Mouse (Mus musculus) liver, embryonic 16.5 days (tissue): ENCODE data around the gene Myh9. TPM values are rescaled to one million over a fixed set of nuclear protein-coding genes. Genes with fewer than 3 reads are reported as not detected.
"Not testable (repeated sequence)": the region's sequence is repeated elsewhere in the genome, so short reads cannot be mapped to it uniquely, and the experiment has no call there.

Experiments
- ATAC-seq: fragments of 200-750 bp; cut with Nextera tagmentation; 2 replicates; pipeline ENCODE4 v1.8.0; 2017; ENCODE audit warnings: low read depth, mild to moderate bottlenecking, moderate number of reproducible peaks, moderate library complexity
- H3K27ac ChIP-seq: fragments of 300-500 bp; sonication (generic); 2 replicates; pipeline ENCODE4 v1.5.1; 2014; ENCODE audit warnings: mild to moderate bottlenecking, low read length
- H3K27me3 ChIP-seq: fragments of 300-500 bp; sonication (generic); 2 replicates; pipeline ENCODE4 v1.6.1; 2014; ENCODE audit warnings: low read depth, low read length, mixed read lengths; ENCODE audit not compliant: control insufficient read depth, insufficient read depth
- H3K36me3 ChIP-seq: fragments of 300-500 bp; sonication (generic); 2 replicates; pipeline ENCODE4 v1.6.1; 2014; ENCODE audit warnings: mild to moderate bottlenecking; ENCODE audit not compliant: control insufficient read depth, insufficient read depth
- H3K4me1 ChIP-seq: fragments of 300-500 bp; sonication (generic); 2 replicates; pipeline ENCODE4 v1.6.1; 2014; ENCODE audit warnings: low read depth, low read length, mixed read lengths; ENCODE audit not compliant: control insufficient read depth
- H3K4me2 ChIP-seq: fragments of 300-500 bp; sonication (generic); 2 replicates; pipeline ENCODE4 v1.6.1; 2014; ENCODE audit warnings: low read depth, low read length, mixed read lengths
- H3K4me3 ChIP-seq: fragments of 300-500 bp; sonication (generic); 2 replicates; pipeline ENCODE4 v1.5.1; 2014; ENCODE audit warnings: low read depth, mild to moderate bottlenecking, low read length
- H3K9ac ChIP-seq: fragments of 300-500 bp; sonication (generic); 2 replicates; pipeline ENCODE4 v1.6.1; 2014; ENCODE audit warnings: low read depth, low read length
- H3K9me3 ChIP-seq: fragments of 300-500 bp; sonication (generic); replicated peaks from 2 replicates; pipeline ENCODE4 v1.6.1; 2016; ENCODE audit warnings: low read length; ENCODE audit not compliant: control insufficient read depth
- WGBS: fragments of 180-500 bp; shearing (Covaris S2); extraction: QIAGEN DNeasy Blood & Tissue Kit; methylation state at CpG from one replicate; pipeline ENCODE4 v1.1.7; 2014; ENCODE audit not compliant: insufficient replicate concordance; 5-methylcytosine and 5-hydroxymethylcytosine counted together
- polyA plus RNA-seq: library from polyadenylated mRNA; unstranded; fragments of >200 nt; fragmentation: Nextera tagmentation; extraction: Ambion mirVana; gene quantifications from 2 replicates; pipeline ENCODE4 v1.2.1, GENCODE M21; 2015

Myh9 gene
- polyA plus RNA-seq, 1 experiment from 2014 or later = 21.9 TPM

GRCm38 (mm10) chr15:77849039-77849436 lies 7.1 kb upstream of the Myh9 start:
- H3K4me1 ChIP-seq = peaks cover 4% of the 10 kb centered on the region
- no peaks in the 10 kb centered on the region for H3K9me3 ChIP-seq
- H3K9ac ChIP-seq = no peak overlapping the region
- H3K36me3 ChIP-seq = no peaks in the 10 kb centered on the region
- no peak for ATAC-seq
- 66% methylated on average over 5 of the region's 5 CpGs for WGBS
- H3K27me3 ChIP-seq = no peaks in the 10 kb centered on the region
- no peak overlapping the region for H3K27ac ChIP-seq
- H3K4me2 ChIP-seq = no peak overlapping the region
- no peak overlapping the region for H3K4me3 ChIP-seq

- H3K4me2 ChIP-seq = no peak overlapping the region
- H3K4me1 ChIP-seq = peaks cover 4% of the 10 kb centered on the region
- H3K4me3 ChIP-seq = no peak overlapping the region
- ATAC-seq = no peak
- no peaks in the 10 kb centered on the region for H3K36me3 ChIP-seq
- H3K9me3 ChIP-seq = no peaks in the 10 kb centered on the region
- H3K9ac ChIP-seq = no peak overlapping the region
- WGBS = 78% methylated on average over 16 of the region's 16 CpGs
- no peaks in the 10 kb centered on the region for H3K27me3 ChIP-seq
- no peak overlapping the region for H3K27ac ChIP-seq
These were observed 6.6 kb upstream of the Myh9 start for GRCm38 (mm10) chr15:77848415-77849038.

- no peaks in the 10 kb centered on the region for H3K36me3 ChIP-seq
- H3K27me3 ChIP-seq = no peaks in the 10 kb centered on the region
- H3K9ac ChIP-seq = no peak overlapping the region
- no peak overlapping the region for H3K4me2 ChIP-seq
- no peak overlapping the region for H3K27ac ChIP-seq
- H3K4me1 ChIP-seq = peaks cover 7% of the 10 kb centered on the region
- WGBS = 44% methylated on average over 3 of the region's 3 CpGs
- no peak overlapping the region for H3K4me3 ChIP-seq
- ATAC-seq = no peak; the same call in 1 of the 2 replicates
- no peaks in the 10 kb centered on the region for H3K9me3 ChIP-seq
These were observed 5.9 kb upstream of the Myh9 start for GRCm38 (mm10) chr15:77847826-77848225.

GRCm38 (mm10) chr15:77847108-77847507 lies 5.1 kb upstream of the Myh9 start:
- peaks cover 7% of the 10 kb centered on the region for H3K4me1 ChIP-seq
- WGBS = 56% methylated on average over 3 of the region's 3 CpGs
- no peak overlapping the region for H3K4me2 ChIP-seq

GRCm38 (mm10) chr15:77845931-77846595 lies 4.1 kb upstream of the Myh9 start:
- H3K4me2 ChIP-seq, H3K27me3 ChIP-seq, H3K9me3 ChIP-seq, ATAC-seq, H3K27ac ChIP-seq, H3K4me3 ChIP-seq, H3K9ac ChIP-seq, H3K36me3 ChIP-seq, H3K4me1 ChIP-seq: not testable (repeated sequence)
- 35% methylated on average over 11 of the region's 11 CpGs for WGBS

More at GRCm38 (mm10) chr15:77847108-77847507, 5.1 kb upstream of the Myh9 start:
- no peaks in the 10 kb centered on the region for H3K36me3 ChIP-seq
- peak overlapping the region; percentile 46 for H3K27ac ChIP-seq
- no peaks in the 10 kb centered on the region for H3K9me3 ChIP-seq
- no peak overlapping the region for H3K9ac ChIP-seq
- no peak for ATAC-seq
- H3K4me3 ChIP-seq = no peak overlapping the region
- no peaks in the 10 kb centered on the region for H3K27me3 ChIP-seq

GRCm38 (mm10) chr15:77844955-77845635 lies 3.1 kb upstream of the Myh9 start:
- Histone ChIP-seq H3K27me3 (no peaks in the 10 kb centered on the region), H3K36me3 (no peaks in the 10 kb centered on the region), H3K27ac (no peak overlapping the region), H3K4me3 (no peak overlapping the region), H3K4me2 (no peak overlapping the region), H3K9ac (no peak overlapping the region), H3K4me1 (peaks cover 16% of the 10 kb centered on the region), H3K9me3 (no peaks in the 10 kb centered on the region)
- no peak for ATAC-seq
- WGBS = 81% methylated on average over 16 of the region's 16 CpGs

- no peak for ATAC-seq
- Histone ChIP-seq H3K4me1 (peaks cover 25% of the 10 kb centered on the region), H3K4me3 (no peak overlapping the region), H3K27ac (no peak overlapping the region), H3K36me3 (no peaks in the 10 kb centered on the region), H3K9ac (no peak overlapping the region), H3K9me3 (no peaks in the 10 kb centered on the region), H3K27me3 (no peaks in the 10 kb centered on the region), H3K4me2 (no peak overlapping the region)
- WGBS = 57% methylated on average over 6 of the region's 6 CpGs
These were observed 2.1 kb upstream of the Myh9 start for GRCm38 (mm10) chr15:77844048-77844447.

- not testable (repeated sequence) for H3K9ac ChIP-seq, H3K4me3 ChIP-seq, H3K36me3 ChIP-seq, ATAC-seq, H3K9me3 ChIP-seq, H3K27me3 ChIP-seq, H3K4me2 ChIP-seq
- H3K27ac ChIP-seq = peak overlapping the region; percentile 77; the same call in 1 of the 2 replicates
- 72% methylated on average over 12 of the region's 13 CpGs for WGBS
- peaks cover 30% of the 10 kb centered on the region for H3K4me1 ChIP-seq
These were observed 1.6 kb upstream of the Myh9 start for GRCm38 (mm10) chr15:77843494-77844041.

GRCm38 (mm10) chr15:77843046-77843445 lies 1.1 kb upstream of the Myh9 start:
- H3K4me1 ChIP-seq = peaks cover 35% of the 10 kb centered on the region
- peak overlapping the region; percentile 63 for H3K9ac ChIP-seq
- no peaks in the 10 kb centered on the region for H3K36me3 ChIP-seq
- peak overlapping the region; percentile 92 for H3K4me3 ChIP-seq
- no peaks in the 10 kb centered on the region for H3K9me3 ChIP-seq
- no peak for ATAC-seq
- WGBS = 52% methylated on average over 2 of the region's 2 CpGs
- H3K27ac ChIP-seq = peak overlapping the region; percentile 77; the same call in 1 of the 2 replicates
- peak overlapping the region; percentile 79 for H3K4me2 ChIP-seq
- H3K27me3 ChIP-seq = no peaks in the 10 kb centered on the region
